Mouse (Mus musculus): ENCODE measurements around the gene Cadm1.

Cadm1 gene

DNA sequence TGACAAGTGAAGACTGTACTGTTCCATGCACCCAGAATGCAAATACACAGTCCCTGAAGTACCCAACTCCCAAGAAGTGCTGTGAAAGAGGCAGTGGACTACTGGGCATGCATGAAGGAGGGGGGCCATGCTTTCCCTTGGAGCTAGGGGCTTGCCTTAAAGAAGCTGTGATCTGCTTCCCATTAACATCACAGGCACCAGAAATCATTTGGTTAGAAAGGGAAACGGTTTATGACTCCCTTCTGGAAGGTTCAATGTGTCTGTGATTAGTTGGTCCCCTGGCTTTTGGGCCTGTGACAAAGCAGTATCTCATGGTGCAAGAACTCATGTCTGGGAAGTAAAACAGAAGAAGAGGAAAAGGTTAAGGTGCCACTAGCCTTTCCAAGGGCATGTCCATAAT, 336.0 kb downstream of the Cadm1 start:
- DNase-seq (ENCODE audit: inconsistent ontology term): no peak

DNA sequence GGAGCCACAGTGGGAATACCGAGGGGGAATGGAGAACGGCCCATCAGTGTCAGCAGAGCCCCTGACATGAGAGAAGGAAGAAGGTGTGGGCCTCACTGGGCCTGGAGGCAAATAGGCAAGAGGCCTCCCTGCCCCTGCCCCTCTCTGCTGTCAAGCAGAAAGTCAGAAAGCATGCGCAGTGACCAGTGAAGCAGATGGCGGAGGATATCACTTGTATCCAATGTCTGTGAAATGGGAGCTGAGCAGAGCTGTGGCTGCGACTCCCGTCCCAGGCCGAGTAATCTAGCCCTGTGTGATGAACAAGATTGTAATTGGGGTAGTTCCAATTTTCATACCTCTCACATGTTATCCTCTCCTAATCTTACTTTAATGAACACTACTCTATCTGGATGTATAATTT, 337.5 kb downstream of the Cadm1 start:
- no peak for DNase-seq (ENCODE audit: inconsistent ontology term)

- DNase-seq (ENCODE audit: inconsistent ontology term): no peak
Observed at GRCm38 (mm10) chr9:47869661-47870060, 339.7 kb downstream of the Cadm1 start.

GRCm38 (mm10) chr9:47876557-47877206, 346.7 kb downstream of the Cadm1 start:
- no peak for DNase-seq (ENCODE audit: inconsistent ontology term)

DNA sequence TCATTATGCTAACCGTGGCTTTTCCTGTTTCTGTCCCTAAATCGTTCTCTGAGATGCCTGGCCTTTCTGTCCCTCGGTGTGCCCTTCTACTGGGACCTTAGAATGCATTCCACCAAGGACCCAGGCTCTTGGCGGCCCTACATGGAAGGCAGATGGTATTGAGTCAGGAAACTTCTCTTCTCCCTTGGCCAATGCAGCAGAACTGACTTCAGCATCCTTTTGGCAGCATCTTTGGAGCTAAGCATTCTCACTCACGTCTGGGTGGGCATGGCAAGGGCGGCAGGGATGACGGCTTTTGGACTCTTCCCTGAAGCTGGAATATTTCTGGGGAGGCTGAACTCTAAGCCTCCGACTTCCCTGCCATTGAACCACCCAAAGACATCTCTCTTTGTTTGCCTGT, 350.2 kb downstream of the Cadm1 start:
- no peak for DNase-seq (ENCODE audit: inconsistent ontology term)

- no peak for DNase-seq (ENCODE audit: inconsistent ontology term)
Observed at GRCm38 (mm10) chr9:47882372-47882771, 352.4 kb downstream of the Cadm1 start.

DNA sequence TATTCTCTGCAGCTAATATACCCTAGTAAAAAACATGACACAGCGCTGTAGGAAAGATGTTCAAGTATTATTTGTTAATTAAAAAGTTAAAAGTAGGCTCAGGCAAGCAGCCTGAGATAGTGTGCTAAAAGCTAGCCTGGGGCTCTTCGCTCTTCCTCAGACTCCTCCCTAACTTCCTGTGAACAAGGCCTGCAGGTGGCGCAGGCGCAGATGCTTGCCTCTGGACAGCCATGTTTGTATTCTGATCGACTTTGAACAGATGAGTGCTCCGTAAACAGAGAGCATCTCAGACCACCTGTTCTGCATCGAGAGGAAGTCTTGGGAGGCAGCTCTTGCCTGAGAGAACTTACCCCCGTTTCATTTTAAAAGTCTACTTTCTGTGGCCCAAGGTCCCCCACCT, 361.7 kb downstream of the Cadm1 start:
- DNase-seq (ENCODE audit: inconsistent ontology term): no peak

- no peak for DNase-seq (ENCODE audit: inconsistent ontology term)
Observed at GRCm38 (mm10) chr9:47892995-47893394, 363.0 kb downstream of the Cadm1 start.

- no peak for DNase-seq (ENCODE audit: inconsistent ontology term)
Observed at GRCm38 (mm10) chr9:47894096-47894495, 364.1 kb downstream of the Cadm1 start.

DNA sequence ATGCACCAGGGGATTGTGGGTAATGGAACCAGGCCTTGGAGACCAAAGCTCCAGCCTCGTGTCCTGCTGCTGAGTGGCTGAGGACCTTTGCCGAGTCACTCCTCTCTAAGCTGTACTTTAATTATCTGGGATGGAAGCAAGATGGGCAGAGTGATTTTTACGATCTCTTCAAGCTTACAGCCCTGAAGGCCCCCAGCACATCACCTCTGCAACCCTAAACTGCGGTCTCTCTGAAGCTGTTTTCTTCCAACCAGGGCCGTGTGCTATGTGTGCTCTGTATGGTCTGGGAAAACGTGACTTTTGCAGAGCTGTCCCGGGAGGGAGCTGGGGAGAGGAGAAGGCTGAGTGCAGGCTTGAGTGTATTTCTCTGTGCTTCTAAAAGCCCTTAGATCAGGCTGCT, 364.7 kb downstream of the Cadm1 start:
- no peak for DNase-seq (ENCODE audit: inconsistent ontology term)

DNA sequence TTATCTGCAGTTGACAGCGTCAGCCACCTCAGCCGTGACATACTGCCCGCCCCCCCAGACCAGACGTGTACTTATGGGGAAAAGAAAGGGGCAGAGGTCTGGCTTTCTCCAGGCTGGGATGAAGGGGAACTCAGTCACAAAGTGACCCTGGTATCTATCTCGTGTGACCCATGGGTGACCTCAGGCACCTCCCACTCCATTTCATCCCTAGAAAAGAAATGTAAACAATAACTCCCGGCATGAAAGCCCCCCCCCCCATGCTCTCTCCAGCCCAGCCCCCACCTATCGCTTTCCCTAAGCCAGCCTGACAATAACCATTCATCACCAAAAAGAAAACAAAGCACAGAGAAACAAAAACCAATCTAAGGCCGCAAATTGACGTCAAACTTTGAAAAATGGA, 365.1 kb downstream of the Cadm1 start:
- DNase-seq (ENCODE audit: inconsistent ontology term): no peak

GRCm38 (mm10) chr9:47900734-47901133, 370.8 kb downstream of the Cadm1 start:
- peak; percentile 31 for DNase-seq (ENCODE audit: inconsistent ontology term)

DNA sequence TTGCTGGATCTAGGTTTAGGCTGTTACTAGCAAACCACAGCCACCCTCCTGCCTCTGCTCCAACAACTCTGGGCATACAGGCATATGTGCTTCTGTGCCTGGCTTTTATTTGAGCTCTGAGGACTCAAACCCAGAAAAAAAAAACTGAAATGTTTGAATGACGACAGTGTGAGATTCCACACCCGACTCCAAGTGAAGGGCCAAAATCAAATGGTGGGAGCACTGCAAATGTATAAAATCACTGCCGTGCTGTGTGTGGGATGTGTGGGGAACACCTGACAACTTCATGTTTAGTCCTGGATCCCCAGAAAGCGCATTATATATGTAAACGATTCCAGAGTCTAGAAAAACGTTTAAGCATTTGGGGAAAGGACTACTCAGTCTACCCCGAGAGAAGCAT, 373.7 kb downstream of the Cadm1 start:
- DNase-seq (ENCODE audit: inconsistent ontology term): no peak

GRCm38 (mm10) chr9:47904339-47904922, 374.5 kb downstream of the Cadm1 start:
- no peak for DNase-seq (ENCODE audit: inconsistent ontology term)

- DNase-seq (ENCODE audit: inconsistent ontology term): no peak
Observed at GRCm38 (mm10) chr9:47906521-47906920, 376.5 kb downstream of the Cadm1 start.
